Mouse (Mus musculus): ENCODE data around the gene Bax. TPM values are rescaled to one million over a fixed set of nuclear protein-coding genes. Genes with fewer than 3 reads are reported as not detected.
"Not testable (repeated sequence)": the region's sequence is repeated elsewhere in the genome, so short reads cannot be mapped to it uniquely, and the experiment has no call there.

The Bax gene
- total and polyA plus RNA-seq, 3 experiments = 105 to 778 (median 205) TPM

DNA sequence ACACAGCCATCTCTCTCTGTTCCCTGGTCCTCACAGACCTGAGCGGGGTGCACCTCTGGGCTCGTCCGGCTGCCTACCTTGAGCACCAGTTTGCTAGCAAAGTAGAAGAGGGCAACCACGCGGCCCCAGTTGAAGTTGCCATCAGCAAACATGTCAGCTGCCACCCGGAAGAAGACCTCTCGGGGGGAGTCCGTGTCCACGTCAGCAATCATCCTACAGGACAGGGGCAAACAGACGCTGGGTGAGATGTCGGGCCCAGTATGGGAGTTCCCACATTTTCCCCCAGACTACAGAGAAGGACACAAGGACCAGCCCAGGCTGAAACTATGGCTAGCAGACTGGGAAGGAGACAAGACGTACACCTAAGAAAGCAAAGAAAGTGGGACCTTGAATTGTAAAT is 1.6 kb downstream of the Bax start:
- Histone ChIP-seq H3K79me2 (ENCODE audit: control insufficient read depth, insufficient read depth, low read length, poor library complexity) (peaks cover 22% of the 10 kb centered on the region), H3K4me1 (ENCODE audit: control insufficient read depth in 1 of 2, insufficient read depth in 2 of 2, low read length in 2 of 2) (peaks cover 8 to 27% of the 10 kb centered on the region in 2 experiments), H3K27ac (ENCODE audit: control insufficient read depth, low read depth, low read length) (no peak overlapping the region), H3K9me3 (replicated peaks; ENCODE audit: insufficient read depth, low read length) (no peaks in the 10 kb centered on the region), H3K9ac (ENCODE audit: control insufficient read depth, low read depth, low read length, poor library complexity, severe bottlenecking) (no peak overlapping the region), H3K4me3 (ENCODE audit: control insufficient read depth in 1 of 2, insufficient read depth in 1 of 2, low read depth in 2 of 2, low read length in 2 of 2) (no peak overlapping the region), H3K36me3 (ENCODE audit: control insufficient read depth in 1 of 2, insufficient read depth in 2 of 2, low read length in 2 of 2) (peaks cover 2 to 20% of the 10 kb centered on the region in 2 experiments; a peak in 3 of 4 replicates), H3K27me3 (ENCODE audit: control insufficient read depth in 1 of 2, insufficient read depth in 2 of 2, low read length in 2 of 2) (no peaks in the 10 kb centered on the region)
- DNase-seq (ENCODE audit: low read depth, low spot score) = no peak
- TF ChIP-seq ZKSCAN1 (IDR thresholded peaks at IDR 0.05; ENCODE audit: low read depth, low read length) = no peak
- no peak for TF ChIP-seq HCFC1 (IDR thresholded peaks at IDR 0.05; ENCODE audit: low read depth, low read length)

DNA sequence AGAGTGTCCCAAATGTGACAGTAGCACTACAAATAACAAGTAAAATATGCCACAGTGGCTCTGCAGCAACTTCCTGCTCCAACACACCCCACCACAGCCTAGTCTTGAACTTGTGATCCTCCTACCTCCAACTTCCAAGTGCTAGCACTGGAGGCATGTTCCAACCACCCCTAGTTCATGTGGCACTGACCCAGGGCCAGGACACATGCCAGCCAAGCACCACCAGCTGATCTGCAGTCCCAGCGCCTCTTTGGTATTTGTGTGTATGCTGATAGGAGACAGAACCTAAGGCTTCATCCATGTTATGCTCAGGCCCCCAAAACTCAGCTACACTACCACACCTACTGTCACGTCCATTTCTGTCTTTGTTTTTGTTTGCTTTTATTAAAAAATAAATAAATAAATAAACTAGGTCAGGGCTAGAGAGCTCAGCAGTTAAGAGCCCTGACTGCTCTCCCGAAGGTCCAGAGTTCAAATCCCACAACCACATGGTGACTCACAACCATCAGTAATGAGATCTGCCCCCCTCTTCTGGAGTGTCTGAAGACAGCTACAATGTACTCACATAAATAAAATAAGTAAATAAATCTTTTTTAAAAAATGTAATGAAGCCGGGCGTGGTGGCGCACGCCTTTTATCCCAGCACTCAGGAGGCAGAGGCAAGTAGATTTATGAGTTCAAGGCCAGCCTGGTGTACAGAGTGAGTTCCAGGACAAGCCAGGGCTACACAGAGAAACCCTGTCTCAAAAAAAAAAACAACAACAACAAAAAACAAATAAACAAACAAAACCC is 2.5 kb downstream of the Bax start:
- no peak for DNase-seq (ENCODE audit: low read depth, low spot score)
- no peaks in the 10 kb centered on the region for H3K9me3 ChIP-seq (replicated peaks; ENCODE audit: insufficient read depth, low read length)
- TF ChIP-seq MAFK (IDR thresholded peaks at IDR 0.05; ENCODE audit: borderline replicate concordance, low read depth, low read length) (no peak), MAX (IDR thresholded peaks at IDR 0.05; ENCODE audit: low read length) (no peak), SMC3 (IDR thresholded peaks at IDR 0.05; ENCODE audit: low read depth, low read length) (no peak), CHD2 (IDR thresholded peaks at IDR 0.05; ENCODE audit: low read length) (no peak), MYB (IDR thresholded peaks at IDR 0.05; ENCODE audit: low read depth, low read length) (no peak)
- peaks cover 25% of the 10 kb centered on the region for H3K79me2 ChIP-seq (ENCODE audit: control insufficient read depth, insufficient read depth, low read length, poor library complexity)
- no peaks in the 10 kb centered on the region for H3K27me3 ChIP-seq (ENCODE audit: control insufficient read depth in 1 of 2, insufficient read depth in 2 of 2, low read length in 2 of 2)
- H3K36me3 ChIP-seq (ENCODE audit: control insufficient read depth in 1 of 2, insufficient read depth in 2 of 2, low read length in 2 of 2) = peaks cover 2 to 20% of the 10 kb centered on the region in 2 experiments; a peak in 3 of 4 replicates
- H3K4me1 ChIP-seq (ENCODE audit: control insufficient read depth in 1 of 2, insufficient read depth in 2 of 2, low read length in 2 of 2) = peaks cover 8 to 27% of the 10 kb centered on the region in 2 experiments
- H3K9ac ChIP-seq (ENCODE audit: control insufficient read depth, low read depth, low read length, poor library complexity, severe bottlenecking) = no peak overlapping the region
- no peak overlapping the region for H3K4me3 ChIP-seq (ENCODE audit: control insufficient read depth in 1 of 2, insufficient read depth in 1 of 2, low read depth in 2 of 2, low read length in 2 of 2)
- no peak overlapping the region for H3K27ac ChIP-seq (ENCODE audit: control insufficient read depth, low read depth, low read length)

DNA sequence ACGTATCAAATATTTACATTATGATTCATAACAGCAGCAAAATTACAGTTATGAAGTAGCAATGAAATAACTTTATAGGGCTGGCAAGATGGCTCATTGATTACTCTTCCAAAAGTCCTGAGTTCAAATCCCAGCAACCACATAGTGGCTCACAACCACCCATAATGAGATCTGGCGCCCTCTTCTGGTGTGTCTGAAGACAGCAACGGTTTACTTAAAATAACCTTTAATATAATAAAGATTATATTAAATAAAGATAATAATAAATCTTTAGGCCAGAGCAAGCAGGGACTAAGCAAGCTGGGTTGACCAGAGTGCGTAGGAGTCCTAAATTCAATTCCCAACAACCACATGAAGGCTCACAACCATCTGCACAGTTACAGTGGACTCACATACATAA is 3.8 kb downstream of the Bax start:
- TF ChIP-seq CTCF (IDR thresholded peaks at IDR 0.05 in 2 of 3, conservative IDR thresholded peaks at IDR 0.05 in 1 of 3; ENCODE audit: control insufficient read depth in 1 of 3, insufficient read depth in 1 of 3, low read depth in 2 of 3, low read length in 3 of 3, poor library complexity in 1 of 3, severe bottlenecking in 1 of 3) = peak; percentile 6 to 20 (median 9); a peak in 1 of 6 replicates
- H3K9ac ChIP-seq (ENCODE audit: control insufficient read depth, low read depth, low read length, poor library complexity, severe bottlenecking); H3K9me3 ChIP-seq (replicated peaks; ENCODE audit: insufficient read depth, low read length); H3K4me3 ChIP-seq (ENCODE audit: control insufficient read depth in 1 of 2, insufficient read depth in 1 of 2, low read depth in 2 of 2, low read length in 2 of 2); H3K27ac ChIP-seq (ENCODE audit: control insufficient read depth, low read depth, low read length); DNase-seq (ENCODE audit: low read depth, low spot score); H3K27me3 ChIP-seq (ENCODE audit: control insufficient read depth in 1 of 2, insufficient read depth in 2 of 2, low read length in 2 of 2): not testable (repeated sequence)
- peaks cover 37% of the 10 kb centered on the region for H3K79me2 ChIP-seq (ENCODE audit: control insufficient read depth, insufficient read depth, low read length, poor library complexity)
- peaks cover 7 to 20% of the 10 kb centered on the region in 2 experiments for H3K36me3 ChIP-seq (ENCODE audit: control insufficient read depth in 1 of 2, insufficient read depth in 2 of 2, low read length in 2 of 2)
- peaks cover 8 to 27% of the 10 kb centered on the region in 2 experiments for H3K4me1 ChIP-seq (ENCODE audit: control insufficient read depth in 1 of 2, insufficient read depth in 2 of 2, low read length in 2 of 2)
